Mouse (Mus musculus) cerebellum, adult 18-20 months (tissue): ENCODE data around the gene Cobll1.

ENCODE experiments used
- DNase-seq, 2 experiments: peaks; one replicate each; pipeline ENCODE4 v3.0.0; 2021

Gene Cobll1

DNA sequence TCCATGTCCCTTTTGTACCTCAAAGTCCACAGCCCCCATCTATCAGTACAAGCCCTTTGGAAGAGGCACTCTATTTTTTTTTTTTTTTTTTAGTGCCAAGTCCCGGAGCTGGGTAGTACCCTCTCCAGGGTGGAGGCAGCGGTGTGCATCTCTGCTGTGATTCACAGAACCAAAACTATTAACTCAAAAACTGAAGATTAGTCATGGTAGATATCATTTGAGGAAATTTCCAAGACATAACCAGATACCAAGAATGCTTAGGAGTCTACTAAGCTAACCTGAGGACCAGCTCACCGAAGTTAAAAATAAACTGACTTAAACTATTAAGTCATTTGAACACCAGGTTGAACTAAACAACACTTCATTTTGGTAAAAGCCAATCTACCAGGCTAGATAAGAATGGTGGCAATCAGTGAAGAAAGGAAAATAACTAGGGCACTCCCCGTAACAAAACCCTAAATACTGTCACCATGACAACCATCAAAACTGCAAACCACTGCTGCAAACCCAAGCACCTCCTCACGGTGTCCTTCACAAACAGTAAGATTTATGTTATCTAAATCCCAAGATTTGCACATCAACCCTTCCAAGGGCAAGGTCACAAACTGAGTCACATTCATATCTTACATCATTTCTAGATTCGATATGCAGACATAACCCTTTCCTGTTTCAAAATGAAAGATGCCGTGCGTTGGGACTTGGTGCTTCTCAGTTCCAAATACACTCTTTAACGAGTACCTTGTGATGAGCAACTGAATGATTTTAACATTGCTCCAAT lies 43.8 kb downstream of the Cobll1 start:
- DNase-seq, result no peak

- no peak for DNase-seq
Measured at GRCm38 (mm10) chr2:65193091-65193795, 46.0 kb downstream of the Cobll1 start.

DNA sequence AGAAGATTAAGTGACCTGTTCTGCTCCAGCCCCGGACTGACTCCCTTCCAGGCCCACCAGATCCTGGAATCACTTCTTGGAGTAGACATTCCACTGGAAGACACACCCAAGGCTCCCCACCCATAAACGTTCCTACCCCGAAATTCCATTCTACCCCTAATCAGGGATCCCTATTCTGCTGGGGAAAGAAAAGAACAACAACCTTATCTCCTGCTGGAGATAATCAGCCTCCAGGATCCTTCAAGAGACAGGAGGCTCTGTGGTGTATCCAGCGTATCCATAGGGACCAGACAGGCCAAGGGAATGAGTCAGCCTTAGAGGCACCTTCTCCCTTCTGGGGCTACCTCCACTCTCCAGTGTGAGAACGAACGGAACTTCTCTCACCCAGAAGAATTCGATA lies 47.8 kb downstream of the Cobll1 start:
- no peak for DNase-seq

GRCm38 (mm10) chr2:65189346-65189745 lies 49.9 kb downstream of the Cobll1 start:
- no peak for DNase-seq

DNA sequence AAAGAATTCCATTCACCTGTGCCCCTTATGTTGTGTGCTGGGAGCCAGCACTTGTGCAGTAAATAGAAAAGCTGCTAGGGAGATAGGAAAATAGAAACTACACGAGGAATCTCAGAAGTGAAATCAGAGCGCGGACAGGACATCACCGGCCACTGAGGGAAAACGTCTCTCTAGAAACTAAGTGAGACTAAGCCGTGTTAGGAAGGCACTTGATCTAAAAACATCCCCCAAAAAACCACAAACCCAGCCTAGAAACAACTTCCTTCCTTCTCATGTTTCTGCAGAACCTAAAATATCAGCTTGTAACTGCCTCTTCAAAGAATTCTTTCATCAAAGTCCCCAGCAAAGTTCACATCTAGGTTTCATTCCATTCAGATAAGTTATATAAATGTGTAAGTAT lies 50.6 kb downstream of the Cobll1 start:
- no peak for DNase-seq

DNA sequence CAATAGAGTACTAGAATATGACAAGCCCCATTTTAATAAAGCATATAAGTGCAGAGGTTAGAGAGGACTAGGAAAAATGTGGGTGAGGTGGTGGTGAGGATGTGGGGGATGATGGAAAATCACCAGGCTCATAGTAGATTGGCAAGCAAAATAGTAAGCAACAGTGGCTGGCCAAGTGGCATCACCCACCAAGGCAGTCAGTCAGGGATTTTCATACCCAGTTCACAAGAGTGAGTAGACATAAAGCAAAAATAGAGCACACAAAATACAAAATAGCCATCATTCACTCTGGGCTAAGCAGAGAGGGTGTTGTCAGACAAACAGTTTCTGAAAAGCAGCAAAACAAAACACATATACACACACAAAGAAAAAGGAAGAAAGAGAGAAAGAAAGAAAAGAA lies 51.6 kb downstream of the Cobll1 start:
- DNase-seq, result no peak

DNA sequence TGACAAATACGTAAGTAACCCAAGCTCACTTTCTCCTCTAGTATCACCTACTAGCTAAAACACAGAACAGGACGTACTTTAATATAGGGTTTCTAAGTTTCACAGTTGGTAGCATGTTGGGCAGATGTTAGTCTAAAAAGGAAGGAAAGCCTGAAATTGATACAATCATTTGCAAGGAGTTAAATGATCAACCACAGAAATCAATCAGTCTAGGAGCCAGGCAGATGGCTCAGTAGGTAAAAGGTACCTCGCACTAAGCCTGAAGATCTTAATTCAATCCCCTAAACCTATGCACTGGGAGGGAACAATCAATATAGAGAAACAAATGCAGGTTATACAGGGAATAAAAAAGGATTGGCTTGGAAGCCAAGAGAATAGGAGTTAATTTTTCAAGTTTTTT lies 52.0 kb downstream of the Cobll1 start:
- DNase-seq, result no peak

DNA sequence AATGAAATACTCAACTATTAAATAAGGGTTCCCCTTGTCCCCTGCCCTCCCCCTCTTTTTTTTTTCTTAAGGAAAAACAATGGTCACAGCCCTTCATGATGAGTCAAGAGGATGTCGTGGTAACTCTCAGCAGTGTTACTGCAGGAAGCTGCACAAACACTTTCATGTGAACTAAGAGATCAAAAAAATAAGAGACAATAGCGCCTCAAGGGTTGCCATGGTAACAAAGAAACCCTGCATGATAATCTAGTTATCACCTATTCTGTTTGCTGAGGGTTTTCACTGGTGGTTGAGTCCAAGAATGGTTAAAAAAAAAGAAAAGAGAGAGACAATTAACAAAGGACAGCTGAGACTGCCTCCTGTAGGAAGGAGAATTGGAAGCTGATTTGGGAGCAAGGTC lies 56.5 kb downstream of the Cobll1 start:
- DNase-seq, result no peak

DNA sequence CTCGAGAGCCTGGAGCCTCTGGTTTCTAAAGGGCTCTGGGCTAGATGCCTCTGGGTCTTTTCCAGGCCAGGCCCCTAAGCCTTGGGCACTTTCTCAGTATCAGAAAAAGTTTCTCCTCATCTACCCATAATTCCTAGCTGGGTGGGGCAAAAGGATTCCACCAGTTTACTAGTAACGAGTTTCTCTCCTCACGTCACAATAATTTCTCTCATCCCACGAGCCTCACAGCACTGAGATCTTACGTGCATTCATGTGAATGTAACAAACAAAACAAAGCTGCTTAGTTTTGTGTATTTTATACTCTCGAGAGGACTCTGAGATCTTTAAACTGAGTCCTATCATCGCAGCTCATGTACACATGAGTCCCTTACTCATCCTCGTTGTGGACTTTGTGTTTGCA lies 57.5 kb downstream of the Cobll1 start:
- DNase-seq, result no peak

GRCm38 (mm10) chr2:65181066-65181716 lies 58.0 kb downstream of the Cobll1 start:
- no peak for DNase-seq

- DNase-seq, result no peak
Measured at GRCm38 (mm10) chr2:65175645-65176044, 63.6 kb downstream of the Cobll1 start.

DNA sequence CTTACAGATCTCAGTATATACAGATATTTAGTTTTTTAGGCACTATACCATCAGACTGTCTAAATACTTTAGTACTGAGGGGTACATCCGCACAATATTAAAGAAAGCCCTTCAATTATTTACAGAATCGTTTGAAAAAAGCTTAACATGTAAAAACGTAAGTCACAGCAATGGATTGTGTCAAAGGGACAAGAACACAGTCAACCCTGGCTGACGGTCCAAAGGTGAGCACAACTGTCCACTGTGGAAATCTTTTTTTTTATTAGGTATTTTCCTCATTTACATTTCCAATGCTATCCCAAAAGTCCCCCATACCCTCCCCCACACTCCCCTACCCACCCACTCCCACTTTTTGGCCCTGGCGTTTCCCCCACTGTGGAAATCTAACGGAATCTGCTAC lies 67.1 kb downstream of the Cobll1 start:
- no peak for DNase-seq

DNA sequence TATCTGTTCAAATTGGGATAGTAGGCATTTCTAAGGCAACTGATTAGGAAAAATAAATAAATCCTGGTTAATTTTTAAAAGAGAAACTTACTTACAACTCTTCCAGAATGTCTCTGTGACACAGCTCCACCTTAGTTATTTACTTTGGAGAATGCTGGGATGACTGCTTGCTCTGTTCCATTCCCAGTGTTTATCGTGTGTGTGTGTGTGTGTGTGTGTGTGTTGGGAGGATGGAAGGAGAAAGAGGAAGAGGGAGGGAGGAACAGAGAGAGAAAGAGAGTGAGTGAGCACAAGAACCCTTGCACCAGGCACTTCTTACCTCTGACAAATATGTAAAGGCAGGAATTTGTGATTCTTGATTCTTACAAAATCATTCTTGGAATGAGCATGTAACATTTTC lies 67.7 kb downstream of the Cobll1 start:
- no peak for DNase-seq

DNA sequence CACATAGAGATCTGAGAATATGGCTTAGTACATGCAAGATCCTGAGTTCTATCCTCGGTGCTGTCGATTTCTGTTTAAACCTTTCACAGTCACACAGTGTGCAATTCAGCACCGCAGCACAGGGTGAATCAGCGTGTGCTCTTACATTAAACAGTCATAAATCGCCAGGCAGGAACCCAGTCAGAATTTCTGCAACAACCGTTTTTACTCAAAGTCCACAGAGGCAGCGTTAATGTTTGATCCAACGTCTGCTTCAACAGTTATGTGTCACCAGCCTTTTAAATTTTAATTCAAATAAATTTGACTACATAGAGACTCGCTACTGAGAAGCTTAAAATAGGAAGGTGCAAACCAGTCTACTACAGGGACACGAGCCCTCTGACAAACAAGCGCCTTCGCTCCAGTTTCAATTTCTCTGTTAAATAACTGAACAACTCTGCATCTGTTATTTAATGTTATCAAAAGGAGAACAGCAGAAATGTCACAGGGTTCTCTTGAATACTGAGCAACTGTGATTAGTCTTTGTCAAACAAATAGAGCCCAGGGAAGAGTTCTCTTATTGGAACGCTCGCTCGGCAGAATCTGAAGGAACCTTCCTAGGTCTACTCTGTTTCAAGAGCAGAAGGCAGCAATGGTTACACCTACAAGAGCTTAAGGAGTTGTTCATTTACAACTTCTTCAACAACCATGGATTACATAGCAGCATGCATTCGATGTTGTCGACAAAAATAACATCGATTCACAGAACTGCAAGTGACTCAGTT lies 68.3 kb downstream of the Cobll1 start:
- DNase-seq, result no peak

GRCm38 (mm10) chr2:65170256-65170655 lies 68.9 kb downstream of the Cobll1 start:
- no peak for DNase-seq

DNA sequence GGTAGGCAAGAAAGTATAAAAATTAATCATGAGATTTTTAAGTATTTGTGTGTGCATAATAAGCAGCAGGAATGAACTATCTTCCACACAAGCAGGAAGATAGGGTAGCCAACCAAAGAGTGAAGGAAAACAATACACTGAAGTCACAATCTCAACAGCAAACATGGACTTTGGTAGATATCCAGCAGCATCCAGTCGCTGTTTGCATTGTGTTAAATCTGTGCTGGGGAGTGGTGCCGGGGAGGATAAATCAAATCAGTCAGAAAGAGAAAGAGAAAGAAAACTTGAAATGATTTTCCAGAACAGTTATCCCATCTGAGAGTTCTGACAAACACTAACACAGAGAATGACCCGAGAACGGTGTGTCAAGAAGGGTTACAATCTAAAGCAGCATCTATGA lies 75.2 kb downstream of the Cobll1 start:
- no peak for DNase-seq

DNA sequence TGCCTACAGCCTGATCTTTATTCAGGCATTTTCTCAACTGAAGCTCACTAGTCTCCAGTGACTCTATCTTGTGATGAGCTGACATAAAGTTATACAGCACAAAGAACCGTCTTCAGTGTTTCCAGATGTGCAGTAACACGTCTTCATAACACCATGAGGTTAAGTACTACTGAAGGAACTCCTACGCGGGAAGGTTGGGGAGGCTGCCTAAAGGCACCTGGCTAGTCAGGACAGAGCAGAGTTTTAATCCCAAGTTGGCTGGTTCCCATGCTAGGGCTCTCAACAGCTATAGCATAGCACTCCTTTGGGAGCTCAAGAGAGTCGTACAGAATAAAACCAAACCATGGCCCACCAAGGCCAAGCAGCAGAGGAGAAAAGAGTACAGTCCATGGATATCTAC lies 76.6 kb downstream of the Cobll1 start:
- DNase-seq, result no peak

GRCm38 (mm10) chr2:65161715-65162114 lies 77.5 kb downstream of the Cobll1 start:
- no peak for DNase-seq

DNA sequence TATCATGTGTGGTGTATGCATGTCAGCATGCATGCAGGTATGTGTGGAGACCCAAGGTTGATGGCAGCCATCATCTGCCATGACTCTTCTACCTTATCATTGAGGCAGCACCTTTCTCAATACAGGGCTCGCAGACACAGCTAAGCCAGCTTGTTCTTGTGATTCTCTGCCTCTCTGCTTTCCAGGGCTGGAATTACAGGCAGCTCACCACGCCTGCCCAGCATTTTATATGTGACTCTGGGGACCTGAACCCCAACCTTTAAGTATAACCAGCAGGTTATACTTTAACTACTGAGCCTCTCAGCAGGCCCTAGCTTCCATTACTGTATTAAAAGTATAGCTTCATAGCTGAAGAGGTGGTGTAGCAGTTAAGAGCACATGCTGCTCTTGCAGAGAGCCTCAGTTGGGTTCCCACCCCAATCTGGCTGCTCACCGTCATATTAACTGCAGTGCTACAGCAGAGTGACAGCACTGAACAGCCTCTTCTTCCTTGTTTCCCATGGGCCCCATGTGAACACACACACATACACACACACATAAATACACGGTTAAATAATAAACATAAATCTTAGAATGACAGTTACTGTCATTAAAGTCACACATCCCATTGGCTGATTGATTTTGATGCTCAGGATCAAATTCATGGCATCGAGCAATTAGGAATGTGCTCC lies 81.1 kb downstream of the Cobll1 start:
- DNase-seq, result no peak

GRCm38 (mm10) chr2:65157325-65157724 lies 81.9 kb downstream of the Cobll1 start:
- DNase-seq, result no peak

- no peak for DNase-seq
Measured at GRCm38 (mm10) chr2:65148928-65149327, 90.3 kb downstream of the Cobll1 start.

DNA sequence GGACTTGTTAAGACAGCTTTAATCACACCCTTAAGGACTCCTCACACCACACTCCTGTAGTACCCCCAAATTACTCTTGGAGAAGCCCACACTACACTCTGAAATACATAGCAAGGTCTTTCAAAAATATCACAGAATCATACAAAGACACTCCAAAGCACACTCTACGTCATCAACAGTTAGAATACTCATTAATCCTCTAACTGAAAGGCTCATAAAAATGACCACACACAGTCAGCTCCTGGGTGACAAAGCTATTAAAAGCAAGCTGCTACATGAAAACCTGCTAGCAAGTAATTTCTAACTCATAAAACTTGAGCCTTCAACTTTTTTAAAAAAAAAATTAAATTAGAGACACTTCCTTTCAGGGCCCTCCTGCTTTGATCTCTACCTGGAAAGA lies 91.8 kb downstream of the Cobll1 start:
- no peak for DNase-seq
